Mouse (Mus musculus) lung, postnatal 25 days (tissue): ENCODE data around the gene Troap.
A peak's percentile ranks its signal among the peaks of the same experiment; 100 is the strongest.

Experiments
- DNase-seq: peaks from one replicate; pipeline ENCODE4 v3.0.0; 2022; ENCODE audit warnings: low spot score

The Troap gene

DNA sequence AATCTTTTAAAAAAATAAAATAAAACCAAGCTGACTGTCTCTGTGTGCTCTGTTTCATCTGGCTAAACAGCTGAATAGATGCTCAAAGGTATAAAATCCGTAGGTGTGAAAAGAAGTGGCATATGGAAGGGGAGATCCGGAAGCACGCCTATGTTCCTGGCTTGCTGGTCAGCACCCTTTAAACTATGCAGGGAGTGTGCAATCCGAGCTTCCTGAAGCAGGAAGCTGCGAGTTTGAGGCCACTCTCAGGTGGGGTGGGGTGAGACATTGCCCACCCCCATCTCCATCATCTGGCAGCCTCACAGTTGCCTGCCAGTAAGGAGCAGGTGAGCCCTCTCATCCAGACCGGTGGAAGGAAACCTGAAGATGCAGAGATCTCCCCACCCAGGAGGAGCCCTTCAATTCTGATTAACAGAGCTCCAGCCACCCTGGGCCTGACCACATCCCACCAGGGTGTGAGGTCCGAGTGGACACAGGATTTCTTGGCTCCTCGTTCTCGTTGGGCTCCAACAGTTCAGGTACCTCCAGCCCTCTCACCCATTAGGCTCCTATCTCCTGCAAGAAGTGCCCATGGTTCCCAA, at the start of gene Troap:
Gene Troap (plus strand): TSS at position 557 of the 581 bp plus-strand sequence.
- no peak for DNase-seq

DNA sequence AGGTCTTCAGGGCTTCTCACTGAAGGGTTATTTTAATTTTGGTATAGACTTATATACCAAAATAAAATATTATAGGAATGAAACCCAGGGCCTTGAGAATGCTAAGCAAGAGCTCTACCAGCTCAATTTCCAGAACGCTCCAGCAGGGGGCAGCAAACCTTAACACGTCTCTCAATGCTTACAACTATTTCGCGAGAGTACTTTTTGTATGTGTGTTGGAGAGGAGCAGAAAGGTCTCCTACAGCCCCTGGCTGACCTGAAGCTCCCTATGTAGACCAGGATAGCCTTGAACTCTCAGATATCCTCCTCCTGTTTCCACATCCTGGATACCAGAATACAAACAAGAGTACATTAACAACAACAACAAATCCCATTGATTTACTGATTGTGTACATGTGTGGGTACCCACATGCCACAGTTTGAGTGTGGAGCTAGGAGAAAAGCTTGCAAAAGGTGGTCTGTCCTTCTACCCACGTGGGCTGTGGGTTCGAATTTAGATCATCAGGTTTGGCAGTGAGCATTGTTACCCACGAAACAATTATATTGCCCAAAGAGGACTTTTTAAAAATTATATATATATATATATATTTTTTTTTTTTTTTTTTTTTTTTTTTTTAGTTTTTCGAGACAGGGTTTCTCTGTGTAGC, 49.6 kb upstream of the Troap start:
- DNase-seq = peak; percentile 74

DNA sequence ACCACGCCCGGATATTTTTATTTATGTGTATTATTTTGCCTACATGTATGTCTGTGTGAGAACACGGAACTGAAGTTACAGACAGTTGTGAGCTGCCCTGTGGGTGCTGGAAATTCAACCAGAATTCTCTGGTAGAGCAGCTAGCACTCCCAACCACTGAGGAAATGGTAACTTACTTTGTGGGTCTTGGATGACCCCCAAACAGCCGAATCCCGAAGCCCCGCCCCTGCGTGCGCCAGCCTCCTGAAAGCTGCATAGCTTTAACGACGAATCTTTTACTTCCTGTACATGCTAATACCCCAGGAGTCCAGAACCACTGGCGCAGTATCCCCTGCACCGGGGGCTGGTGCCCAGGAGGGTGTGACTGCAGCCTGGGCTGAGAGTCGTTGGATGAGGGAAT, 49.0 kb upstream of the Troap start:
- no peak for DNase-seq

DNA sequence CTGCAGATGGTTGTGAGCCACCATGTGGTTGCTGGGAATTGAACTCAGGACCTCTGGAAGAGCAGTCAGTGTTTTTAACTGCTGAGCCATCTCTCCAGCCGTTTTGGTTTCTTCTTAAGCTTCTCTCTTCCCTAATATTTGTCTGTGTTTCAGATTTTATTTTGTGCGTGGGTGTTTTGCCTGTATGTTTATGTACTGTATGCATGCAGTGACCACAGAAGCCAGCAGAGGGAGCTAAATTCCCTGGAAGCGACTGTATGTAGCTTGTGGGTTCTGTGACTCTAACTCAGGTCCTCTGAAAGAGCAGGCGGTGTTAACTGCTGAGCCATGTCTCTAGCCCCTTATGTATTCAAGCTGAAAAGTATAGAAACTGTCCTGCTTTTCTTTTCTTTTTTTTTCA, 48.1 kb upstream of the Troap start:
- DNase-seq = no peak

DNA sequence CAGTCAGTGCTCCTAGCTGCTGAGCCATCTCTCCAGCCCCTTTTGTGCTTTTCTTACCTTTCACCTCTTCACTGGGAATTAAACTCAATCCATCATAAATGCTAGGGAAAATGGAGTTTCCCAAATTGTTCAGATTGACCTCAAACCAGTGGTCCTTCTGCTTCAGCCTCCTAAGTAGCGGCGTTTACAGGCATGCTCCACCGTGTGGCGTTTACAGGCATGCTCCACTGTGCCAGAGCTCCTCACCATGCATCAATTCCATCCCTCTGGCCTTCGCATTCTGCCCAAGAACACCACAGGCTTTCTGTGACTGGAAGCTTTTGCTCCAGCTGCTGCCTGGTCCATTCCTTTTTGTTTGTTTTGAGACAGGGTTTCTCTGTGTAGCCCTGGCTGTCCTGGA, 47.3 kb upstream of the Troap start:
- DNase-seq = no peak

DNA sequence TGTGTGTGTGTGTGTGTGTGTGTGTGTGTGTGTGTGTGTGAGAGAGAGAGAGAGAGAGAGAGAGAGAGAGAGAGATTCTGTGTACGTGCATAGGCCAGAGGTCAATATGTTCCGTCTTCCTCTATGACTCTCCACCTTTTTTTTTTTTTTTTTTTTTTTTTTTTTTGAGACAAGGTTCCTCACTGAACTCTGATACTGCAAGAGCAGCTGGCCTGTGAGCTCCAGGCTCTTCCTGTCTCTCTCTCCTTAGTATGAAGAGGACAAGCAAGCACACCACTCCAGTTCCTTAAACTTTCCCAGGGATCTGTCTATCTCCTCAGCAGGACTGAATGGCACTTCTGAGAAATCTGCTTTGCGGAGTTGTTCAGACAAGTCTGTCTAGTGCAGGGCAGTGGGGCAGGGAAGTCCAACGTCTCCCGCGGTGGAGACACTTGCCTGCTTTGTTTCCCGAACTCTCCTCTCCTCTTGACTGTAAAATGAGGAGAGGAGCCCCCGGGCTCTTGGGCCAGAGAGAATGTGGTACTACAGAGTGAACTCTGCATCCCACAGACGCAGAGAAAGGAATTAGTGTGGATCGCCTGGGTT, 45.4 kb upstream of the Troap start:
- DNase-seq = no peak

DNA sequence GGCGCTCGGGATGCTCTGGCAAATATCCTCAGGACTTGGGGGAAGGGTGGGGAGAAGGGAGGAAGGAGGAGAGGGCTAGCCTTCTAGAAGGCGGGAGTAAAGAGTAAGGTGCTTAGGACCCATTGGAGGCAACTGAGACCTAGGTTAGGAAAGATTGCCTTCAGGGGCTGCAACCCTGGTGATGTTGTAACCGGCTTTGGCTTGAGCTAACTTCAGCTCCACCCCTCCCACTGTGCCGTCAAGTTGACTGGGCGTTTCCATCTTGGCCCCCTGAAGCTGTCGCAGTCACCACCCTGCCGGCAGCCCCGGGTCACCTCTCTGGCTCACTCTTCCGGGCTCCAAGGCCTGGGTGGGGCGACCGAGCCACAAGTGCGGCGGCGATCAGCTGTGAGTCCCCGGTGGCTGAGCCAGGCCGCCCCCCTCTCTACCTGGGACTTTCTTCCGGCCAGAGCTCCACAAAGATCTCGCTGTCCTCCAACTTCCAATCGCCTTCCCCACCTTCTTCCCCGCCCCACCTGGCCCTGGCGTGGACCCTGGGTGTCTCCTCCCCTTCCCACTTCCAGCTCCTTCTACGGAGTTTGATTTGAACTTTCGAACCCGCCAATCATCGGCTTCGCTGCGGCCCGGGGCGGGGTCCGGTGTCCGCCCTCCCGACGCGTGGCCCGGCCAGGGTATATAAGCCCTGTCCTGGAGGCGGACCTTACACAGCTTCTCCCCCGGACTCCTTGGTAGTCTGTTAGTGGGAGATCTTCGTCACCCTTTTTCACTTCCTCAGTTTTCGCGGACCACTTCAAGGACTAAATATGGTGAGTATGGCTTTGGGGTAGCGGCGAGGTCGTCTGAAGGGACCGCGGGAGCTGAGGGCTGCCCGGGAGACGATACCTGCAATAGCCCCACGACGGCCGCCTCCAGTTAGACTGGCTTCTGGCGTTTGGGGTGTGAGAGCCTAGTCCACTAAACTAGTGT, 44.5 kb upstream of the Troap start, which contains the start of gene Tuba1c:
Gene Tuba1c (plus strand): TSS at position 273 of the 966 bp plus-strand sequence.
- DNase-seq = peak; percentile 97

DNA sequence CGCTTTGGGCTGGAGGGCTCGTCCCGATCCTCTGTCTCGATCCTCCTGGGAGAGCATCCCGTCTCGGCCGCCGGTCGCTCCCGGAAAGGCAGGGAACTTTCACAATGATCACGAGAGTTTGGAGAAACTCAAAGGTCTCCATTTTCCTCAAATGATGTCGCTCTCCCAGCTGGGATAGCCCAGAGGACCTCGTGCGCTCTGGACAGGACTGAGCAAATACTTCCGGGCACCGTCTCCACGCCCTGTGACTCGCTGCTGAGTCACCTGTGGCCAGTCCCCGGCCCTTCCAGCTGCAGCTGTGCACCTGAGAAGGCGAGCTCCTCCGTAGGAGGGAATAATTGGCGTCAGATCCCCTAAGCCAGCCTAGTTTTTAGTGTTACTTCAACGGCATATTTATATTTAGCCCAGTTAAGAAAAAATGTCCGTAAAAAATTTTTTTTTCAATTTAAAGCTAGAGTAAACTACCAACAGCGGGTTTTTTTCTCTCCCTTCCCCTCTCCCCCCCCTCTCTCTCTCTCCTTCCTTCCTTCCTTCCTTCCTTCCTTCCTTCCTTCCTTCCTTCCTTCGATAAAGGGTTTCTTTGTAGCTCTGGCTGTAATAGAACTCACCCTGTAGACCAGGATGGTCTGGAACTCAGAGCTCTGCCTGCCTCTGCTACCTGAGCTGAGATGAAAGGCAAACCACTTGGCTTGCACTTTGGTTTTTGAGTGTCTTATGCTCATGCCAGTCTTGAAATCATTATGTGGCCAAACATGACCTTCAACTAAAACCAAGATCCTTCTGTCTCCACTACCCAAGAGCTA, 43.6 kb upstream of the Troap start:
- DNase-seq = peak; percentile 73

DNA sequence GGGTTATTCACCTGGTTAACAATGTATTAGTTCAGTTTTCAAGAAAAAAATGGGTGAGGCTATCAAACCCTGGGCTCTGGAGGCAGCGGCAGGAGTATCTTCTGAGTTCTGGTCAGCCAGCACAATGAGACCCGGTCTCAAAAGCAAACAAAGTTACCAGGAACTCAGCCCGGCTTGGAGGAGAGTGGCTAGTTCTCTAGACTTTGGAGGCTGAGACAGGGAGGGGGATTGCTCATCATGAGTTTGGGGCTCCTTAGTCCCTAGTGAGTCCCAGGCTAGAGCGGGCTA, 43.0 kb upstream of the Troap start:
- no peak for DNase-seq

DNA sequence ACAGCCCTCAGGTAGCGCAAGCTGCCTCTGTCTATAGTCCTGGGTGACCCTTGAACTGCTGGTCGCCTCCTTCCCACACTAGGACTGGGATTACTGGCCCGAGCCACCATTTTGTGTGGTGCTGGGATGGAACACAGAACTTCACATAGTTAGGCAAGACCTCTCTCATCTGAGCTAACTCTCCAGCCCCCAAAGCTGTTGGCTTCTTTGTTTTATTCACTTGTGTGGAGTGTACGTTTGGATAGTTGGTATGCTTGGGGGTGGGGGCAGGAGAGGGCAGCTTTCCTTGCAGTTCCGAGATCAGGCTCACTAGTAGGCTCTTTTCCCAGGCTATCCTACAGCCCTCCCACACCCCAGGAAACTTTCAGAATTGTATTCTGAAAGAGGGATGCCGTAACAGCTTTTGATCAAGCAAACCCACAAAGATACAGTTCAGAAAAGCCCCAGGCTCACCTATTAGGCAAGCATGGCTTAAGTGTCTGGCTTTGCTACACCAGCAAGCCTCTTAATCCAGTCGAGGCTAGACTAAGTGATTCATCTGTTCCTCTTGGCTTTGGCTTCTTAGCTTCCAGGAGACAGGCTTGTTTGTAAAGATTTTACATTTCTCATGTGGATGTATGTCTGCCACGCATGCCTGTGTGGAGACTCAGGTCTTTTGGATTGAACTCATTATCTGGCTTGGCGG, 42.2 kb upstream of the Troap start:
- DNase-seq = peak; percentile 43

DNA sequence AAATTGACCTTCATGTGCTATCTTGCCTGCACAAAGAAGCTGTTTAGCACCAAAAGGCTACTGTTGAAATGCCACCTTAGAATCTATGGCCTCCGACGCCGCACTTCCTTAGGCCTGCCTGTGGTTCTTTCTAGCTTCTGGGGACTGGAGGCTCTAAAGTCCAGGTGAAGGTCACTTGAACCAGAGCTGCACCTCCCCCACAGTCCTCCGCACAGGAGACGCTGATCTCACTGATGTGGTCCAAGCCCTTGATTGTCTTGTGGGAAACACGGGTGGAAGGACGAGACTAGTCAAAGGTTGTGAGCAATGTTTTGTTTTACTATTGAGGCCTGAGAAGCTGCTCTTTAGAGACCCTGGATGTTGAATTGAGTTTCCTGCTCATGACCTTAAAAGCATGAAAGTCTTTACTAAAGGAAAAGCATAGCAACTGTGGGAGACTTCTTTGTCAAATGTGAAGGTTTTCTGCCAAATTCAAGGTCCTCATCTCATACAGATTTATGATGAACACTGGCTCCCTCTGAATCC, 41.6 kb upstream of the Troap start:
- DNase-seq = no peak

DNA sequence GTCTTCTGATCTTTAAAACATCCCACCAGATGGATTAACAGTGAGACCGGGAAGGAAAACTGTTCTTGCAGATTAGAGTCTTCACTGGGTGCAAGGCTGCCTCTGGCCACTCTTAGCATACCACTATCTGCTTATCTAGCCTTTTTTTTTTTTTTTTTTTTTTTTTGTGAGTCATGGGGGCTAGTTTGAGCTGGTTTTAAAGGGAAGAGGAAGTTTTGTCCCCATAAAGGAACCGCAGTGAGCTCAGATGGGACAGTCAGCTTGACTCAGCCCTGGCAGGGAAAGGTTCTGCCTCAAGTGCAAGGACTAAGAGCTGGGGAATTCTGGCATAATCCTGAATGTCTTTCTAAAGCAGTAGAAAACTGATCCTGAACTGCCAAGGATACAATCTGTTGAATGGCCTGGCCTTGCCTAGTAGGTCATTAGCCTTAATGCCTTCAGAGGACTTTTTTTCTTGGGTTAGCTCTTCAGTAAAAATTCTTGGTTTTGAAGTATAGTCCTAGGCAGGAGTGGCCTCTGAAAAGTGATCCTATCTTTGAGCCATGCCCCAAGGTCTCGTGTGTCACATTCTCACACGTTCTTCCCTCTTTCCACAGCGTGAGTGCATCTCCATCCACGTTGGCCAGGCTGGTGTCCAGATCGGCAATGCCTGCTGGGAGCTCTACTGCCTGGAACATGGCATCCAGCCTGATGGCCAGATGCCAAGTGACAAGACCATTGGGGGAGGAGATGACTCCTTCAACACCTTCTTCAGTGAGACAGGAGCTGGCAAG, 40.7 kb upstream of the Troap start:
- no peak for DNase-seq

DNA sequence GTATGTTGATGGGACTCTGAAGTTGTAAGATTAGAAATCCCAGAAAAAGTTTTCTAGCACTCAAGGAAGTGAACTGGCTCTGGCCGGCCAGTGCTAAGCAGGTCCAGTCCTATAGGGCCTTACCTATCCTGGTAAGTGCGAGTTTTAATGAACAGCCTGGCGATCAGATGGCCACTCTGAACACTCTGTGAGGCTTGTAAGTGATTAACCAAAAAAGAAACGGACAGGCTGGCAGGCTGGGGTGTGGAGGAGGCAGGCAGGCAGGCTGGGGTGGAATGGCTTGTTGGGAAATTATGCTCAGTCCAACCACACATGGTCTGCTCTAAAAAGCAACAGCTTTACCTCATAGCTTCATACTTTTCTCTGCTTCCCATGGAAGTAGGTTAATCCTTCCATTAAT, 38.9 kb upstream of the Troap start:
- DNase-seq = no peak

DNA sequence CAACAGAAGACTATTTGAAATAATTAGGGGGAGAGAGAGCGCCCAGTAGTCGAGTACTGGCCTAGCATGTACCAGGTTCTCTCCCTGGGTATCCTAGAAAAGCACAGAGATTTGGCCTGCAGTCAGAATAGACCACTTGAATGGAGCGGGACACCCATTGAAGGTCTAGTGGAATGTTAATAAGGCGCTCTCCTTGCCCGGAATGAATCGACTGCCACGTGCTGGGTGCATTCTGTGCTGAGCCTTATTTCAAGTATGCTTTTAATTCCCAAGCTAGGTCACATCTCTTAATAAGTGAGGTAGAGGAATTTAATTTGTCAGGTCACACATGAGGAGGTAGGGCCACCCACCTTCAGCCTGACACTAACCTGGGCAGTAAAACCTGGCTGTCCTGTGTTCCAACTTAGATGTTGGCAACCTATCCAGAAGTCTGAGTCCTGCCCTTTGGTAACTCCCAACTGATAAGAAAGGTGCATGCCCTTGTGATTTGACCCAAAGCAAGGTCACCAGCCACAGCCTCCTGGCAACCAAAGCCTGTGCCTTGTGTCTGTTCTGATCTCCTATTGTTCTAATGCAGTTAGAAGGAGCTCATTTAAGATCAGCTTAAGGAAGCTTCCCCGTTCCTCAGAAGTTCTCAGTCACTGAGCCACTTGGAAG, 38.0 kb upstream of the Troap start:
- peak; percentile 65 for DNase-seq

DNA sequence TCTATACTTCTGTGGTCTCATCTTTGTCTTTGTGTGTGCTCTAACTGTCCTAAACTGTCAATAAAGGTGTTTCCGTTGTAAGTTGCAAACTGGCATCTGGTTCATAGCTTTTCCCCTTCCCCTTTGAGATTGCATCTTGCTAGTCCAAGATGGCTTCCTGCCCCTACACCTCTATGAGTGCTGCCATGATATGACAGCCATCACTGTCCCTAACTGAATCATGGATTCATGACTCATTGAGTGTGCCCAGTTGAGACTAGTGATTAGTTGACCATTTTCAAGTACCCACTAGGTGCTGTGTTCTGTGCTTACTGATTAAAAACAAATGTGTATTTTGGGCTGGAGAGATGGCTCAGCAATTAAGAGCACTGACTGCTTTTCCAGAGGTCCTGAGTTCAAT, 36.4 kb upstream of the Troap start:
- DNase-seq = no peak

DNA sequence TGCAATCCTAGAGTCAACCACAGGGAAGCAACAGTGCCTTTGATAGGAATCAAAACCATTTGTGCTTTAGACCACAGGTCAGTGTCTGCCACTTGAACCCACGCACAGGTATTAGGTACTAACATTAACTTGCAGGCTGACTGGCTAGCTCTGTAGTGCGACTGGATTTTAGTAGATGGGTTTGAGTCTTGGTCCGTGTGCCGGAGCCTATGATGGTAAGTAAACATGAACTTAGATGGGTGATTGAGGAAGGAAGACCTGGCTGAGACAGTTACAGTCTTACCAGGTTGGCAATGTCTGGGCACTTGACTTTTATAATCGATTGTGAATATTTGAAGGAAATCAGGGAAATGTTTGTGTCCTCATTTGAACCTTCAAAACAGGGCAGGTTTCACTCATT, 35.6 kb upstream of the Troap start:
- no peak for DNase-seq

DNA sequence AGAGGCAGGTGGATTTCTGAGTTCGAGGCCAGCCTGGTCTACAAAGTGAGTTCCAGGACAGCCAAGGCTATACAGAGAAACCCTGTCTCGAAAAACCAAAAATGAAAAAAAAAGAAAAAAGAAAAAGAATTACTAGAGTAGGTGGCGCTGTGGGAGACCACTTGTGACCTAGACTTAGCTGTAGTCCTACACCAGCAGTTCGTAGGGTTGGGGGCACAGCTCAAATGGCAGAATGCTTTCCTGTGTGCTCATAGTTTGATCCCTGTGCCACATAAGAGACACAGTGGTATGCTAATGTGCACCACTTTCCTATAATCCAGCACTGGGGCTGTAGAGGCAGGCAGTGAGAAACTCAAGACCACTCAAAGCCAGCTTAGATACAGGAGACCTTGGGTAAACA, 35.1 kb upstream of the Troap start:
- no peak for DNase-seq

DNA sequence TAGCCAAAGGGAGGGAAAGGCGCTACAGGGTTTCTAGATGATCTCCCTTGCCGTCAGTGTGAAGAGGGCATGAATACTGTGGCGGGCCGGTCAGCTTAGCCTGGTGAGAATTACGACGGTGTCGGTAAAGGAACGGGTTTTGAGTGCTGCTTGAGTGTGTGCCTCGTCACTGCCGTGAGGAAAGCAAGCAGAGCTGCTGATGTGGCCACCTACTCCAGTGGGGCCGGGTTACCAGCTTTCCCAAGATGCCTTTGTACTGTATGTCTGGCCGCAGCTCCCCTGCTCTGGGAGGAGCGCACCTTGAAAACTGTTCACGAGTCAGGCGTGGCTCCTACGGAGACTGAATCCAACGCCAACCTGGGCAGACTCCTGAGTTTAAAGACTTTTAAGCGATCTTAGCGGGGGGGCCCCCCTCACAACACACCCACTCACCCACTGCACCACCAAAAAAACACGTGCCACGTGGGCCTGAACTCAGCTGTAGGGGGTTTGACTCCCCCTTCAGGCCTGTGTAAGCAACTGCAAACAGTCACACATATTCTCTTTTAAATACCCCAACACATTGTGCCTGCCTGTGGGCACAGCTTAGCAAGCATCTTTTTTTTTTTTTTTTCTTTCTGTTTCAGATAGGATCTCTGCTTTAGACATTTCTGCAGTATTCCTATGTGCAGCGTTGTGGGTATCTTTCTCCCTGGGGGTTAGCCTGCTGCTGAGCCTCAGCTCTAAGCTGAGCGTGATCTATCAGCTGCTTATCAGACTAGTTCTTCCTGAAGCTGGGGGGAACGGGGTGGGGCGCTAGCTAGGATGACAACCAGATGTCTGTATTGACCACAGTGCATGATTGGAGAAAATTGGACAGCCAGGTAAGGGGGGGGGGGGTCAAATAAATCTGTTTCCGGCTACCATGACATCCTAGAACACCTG, 34.1 kb upstream of the Troap start:
- DNase-seq = no peak
